Mouse (Mus musculus): Measurements from ENCODE around the gene Dnah7a.
"Not testable (repeated sequence)": the region's sequence is repeated elsewhere in the genome, so short reads cannot be mapped to it uniquely, and the experiment has no call there.

Dnah7a gene

GRCm38 (mm10) chr1:53377731-53378130 lies 328.9 kb downstream of the Dnah7a start:
- DNase-seq, result no peak

- not testable (repeated sequence) for DNase-seq
Measured at GRCm38 (mm10) chr1:53375965-53376364, 330.6 kb downstream of the Dnah7a start.

- no peak for DNase-seq
Measured at GRCm38 (mm10) chr1:53358988-53359387, 347.6 kb downstream of the Dnah7a start.

GRCm38 (mm10) chr1:53352327-53353261 lies 354.0 kb downstream of the Dnah7a start, which contains the start of the genes Asdurf, Gm28551 and Asnsd1:
Gene Asdurf (minus strand): TSS chr1:53352619.
Gene Gm28551 (minus strand): TSS chr1:53352667.
Gene Asnsd1 (minus strand): TSS chr1:53352752.
- DNase-seq, result peak; percentile 97
